Mouse (Mus musculus): ENCODE measurements around the gene Inppl1.

The Inppl1 gene

GRCm38 (mm10) chr7:101837606-101838471 lies at the start of gene Inppl1:
Inppl1 (minus strand) TSS chr7:101838229.
- DNase-seq (ENCODE audit: low spot score in 2 of 2) = peak; percentile 72 to 80

GRCm38 (mm10) chr7:101886274-101886673 lies 48.2 kb upstream of the Inppl1 start:
- DNase-seq (ENCODE audit: low spot score in 2 of 2) = no peak

DNA sequence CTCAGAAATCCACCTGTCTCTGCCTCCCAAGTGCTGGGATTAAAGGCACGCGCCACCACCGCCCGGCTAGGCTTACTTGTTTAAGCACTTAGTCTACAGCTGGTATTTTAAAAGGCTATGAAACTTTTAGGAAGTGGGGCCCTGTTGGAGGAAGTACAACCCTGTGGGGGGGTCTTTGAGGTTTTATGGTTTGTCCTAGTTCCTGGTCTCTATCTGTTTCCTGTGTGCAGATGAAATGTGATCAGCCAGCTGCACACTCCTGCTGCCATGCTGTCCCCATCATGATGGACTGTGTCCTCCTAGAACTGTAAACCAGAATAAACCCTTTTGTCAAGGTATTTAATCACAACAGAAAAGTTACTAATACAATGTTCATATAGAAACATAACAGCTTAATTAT lies 46.1 kb upstream of the Inppl1 start:
- no peak for DNase-seq (ENCODE audit: low spot score in 2 of 2)

DNA sequence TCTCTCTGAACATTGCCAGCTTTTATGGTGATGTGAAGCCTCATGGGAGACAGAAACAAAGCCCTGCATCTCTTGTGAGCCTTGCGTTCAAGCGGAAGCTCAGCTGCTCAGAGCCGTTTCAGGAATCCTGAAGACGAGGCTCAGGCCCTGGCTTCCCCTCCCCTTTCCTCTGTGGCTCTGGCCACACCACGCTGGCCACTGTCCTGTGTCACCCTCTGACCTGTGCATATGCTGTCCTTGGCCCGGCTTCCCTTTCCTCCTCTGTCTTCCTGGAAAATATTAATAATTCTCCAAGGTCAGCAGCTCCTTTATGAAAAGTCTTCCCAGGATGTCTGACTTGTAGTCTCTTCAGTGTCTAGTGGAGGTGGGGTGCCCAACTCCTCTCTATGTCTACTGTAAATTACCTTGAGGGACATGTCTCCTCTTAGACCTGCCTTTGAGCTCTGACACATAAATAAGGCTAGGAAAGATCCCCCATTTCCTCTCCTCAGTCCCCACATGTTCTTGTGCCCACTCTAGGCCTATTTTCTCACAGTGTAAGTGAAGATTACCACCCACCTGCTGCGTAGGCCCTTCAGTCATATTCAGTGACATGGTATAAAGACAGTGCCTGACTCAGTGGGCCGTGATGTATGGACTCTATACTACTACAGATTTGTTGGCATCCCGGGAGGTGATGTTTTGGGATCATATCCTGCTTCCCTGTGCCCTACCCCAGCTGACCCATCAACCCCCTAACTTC lies 44.6 kb upstream of the Inppl1 start:
- peak; percentile 30 to 44 for DNase-seq (ENCODE audit: low spot score in 2 of 2)

DNA sequence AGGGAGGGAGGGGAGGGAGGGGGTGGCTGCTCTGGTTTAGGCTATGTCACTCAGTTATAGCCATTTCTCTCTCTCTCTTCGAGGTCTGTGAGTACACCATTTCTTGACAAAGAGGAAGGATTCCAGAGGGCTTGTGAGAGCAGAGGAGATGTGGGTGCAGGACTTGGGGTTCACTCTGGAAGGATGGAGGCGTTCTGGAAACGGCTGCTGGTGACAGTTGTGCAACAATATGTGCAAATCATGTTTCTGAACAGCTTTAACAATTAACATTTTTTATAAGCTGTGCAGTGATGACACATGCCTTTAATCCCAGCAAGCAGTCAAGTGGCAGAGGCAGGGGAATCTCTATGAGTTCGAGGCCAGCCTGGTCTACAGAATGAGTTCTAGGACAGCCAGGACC lies 42.8 kb upstream of the Inppl1 start:
- no peak for DNase-seq (ENCODE audit: low spot score in 2 of 2)

DNA sequence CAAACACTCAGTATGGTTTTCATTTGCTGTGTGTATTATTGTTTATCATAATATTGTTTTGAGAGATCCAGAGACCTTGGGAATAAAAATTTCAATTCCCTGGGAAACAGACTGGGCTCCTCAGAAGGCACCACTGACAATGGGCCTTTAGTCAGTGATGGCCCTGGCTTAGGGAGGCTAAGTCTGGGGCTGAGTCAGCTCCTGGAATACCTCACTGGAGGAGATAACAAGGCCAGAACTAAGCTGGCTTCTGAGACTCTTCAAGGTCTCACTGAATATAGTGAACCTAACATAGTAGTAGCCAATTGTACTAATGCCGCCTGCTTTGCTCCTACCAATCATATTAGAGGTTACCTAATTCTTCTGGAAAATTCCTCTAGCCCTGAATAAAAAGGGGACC lies 37.9 kb upstream of the Inppl1 start:
- DNase-seq (ENCODE audit: low spot score in 2 of 2) = no peak

DNA sequence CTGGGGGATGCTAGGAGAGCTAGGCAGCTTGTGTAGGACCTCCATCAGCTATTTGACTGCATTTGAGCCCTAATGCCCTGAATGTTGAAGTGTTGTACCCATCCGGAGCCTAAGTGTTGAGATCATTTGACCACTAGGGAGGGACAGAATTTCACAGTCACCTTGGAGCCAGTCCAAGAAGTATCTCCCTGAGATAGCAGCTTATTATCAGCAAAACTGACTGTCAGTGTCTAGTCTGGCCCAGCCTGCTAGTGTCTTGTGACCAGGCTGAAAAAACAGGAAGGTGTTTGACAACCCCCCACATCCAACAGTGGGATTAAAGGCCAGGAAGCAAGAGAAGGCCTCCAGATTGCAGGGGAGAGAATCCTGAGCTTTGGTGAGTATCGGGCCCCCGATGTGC lies 33.3 kb upstream of the Inppl1 start:
- DNase-seq (ENCODE audit: low spot score in 2 of 2) = no peak

DNA sequence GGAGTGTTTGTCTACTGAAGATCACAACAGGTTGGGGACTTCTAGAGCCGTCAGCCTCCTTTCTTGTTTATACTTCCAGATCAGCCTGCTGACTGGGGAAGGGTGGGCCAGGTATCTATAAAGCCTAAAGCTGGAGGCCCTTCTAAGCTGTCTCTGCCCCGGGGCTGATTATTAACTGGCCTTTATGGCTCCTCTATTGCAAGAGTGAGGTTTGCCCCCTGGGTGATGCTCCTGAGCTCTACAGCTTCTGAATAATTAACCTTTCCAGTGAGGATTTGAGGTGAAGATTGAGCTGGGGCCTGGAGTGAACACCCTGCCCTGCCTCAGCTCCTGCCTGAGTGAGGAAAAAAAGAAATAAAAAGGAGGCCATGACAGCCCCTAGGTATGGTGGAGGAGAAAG lies 32.6 kb upstream of the Inppl1 start, which contains the start of gene Folr1:
Gene Folr1, minus strand, starts transcription at position 160 of the 400 bp plus-strand sequence.
- DNase-seq (ENCODE audit: low spot score in 2 of 2) = no peak

DNA sequence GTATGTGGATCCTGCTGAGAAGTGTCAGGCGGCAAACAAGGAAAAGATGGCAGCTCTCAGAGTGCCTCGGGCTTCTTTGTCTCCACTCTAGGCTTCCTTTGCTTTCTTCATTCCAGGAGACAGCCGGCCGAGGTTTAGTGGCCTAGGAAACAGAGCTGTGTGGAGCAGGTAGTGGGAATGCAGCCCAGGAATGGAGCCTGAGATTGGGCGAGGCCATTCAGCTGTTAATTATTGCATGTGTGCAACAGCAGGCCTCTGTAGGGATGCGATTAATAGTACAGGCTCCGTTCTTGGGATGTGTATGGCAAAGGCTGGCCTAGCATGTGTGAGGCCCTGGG lies 31.1 kb upstream of the Inppl1 start:
- DNase-seq (ENCODE audit: low spot score in 2 of 2) = no peak

GRCm38 (mm10) chr7:101868241-101869162 lies 30.5 kb upstream of the Inppl1 start:
- no peak for DNase-seq (ENCODE audit: low spot score in 2 of 2)

DNA sequence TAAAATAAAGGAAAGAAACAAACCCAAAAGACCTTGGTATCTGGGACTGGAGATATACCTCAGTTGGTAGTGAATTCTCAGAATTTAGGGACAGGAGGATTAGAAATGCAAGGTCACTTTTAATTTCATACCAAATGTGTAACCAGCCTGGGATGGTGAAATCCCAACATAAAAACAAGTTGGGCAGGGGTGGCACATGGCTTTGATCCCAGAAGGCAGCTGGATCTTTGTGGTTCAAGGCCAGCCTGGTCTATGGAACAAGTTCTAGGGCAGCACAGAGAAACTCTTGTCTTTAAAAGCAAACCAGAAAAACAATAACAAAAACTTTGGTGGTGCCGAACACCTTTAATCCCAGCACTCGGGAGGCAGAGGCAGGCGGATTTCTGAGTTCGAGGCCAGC lies 29.5 kb upstream of the Inppl1 start:
- DNase-seq (ENCODE audit: low spot score in 2 of 2) = no peak

- DNase-seq (ENCODE audit: low spot score in 2 of 2) = no peak
Measured at GRCm38 (mm10) chr7:101866491-101867265, 28.6 kb upstream of the Inppl1 start.

- DNase-seq (ENCODE audit: low spot score in 2 of 2) = no peak
Measured at GRCm38 (mm10) chr7:101863415-101863814, 25.4 kb upstream of the Inppl1 start, which contains the start of gene Anapc15. Anapc15 (plus strand) TSS chr7:101863715.

GRCm38 (mm10) chr7:101862291-101862690 lies 24.3 kb upstream of the Inppl1 start:
- no peak for DNase-seq (ENCODE audit: low spot score in 2 of 2)

GRCm38 (mm10) chr7:101860978-101861377 lies 22.9 kb upstream of the Inppl1 start:
- DNase-seq (ENCODE audit: low spot score in 2 of 2) = no peak

DNA sequence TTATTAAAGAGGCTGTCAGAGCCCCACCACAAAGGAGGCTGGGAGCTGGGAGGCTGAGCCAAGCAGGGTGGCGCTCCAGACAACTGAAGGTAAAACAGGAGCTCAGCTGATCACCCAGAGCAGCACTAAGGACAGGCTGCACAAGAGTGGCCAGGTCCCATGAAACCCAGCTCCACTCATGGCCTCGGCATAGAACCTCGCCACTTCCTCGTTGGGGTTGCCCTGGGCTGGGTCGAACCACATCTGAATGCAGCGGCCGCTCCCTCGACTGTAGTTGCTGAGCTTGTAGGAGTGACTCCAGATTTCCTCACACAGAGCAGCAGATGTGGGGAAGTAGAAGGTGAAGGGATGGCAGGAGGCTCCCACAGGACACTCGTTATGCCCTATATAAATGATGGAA lies 20.3 kb upstream of the Inppl1 start:
- DNase-seq (ENCODE audit: low spot score in 2 of 2) = no peak

DNA sequence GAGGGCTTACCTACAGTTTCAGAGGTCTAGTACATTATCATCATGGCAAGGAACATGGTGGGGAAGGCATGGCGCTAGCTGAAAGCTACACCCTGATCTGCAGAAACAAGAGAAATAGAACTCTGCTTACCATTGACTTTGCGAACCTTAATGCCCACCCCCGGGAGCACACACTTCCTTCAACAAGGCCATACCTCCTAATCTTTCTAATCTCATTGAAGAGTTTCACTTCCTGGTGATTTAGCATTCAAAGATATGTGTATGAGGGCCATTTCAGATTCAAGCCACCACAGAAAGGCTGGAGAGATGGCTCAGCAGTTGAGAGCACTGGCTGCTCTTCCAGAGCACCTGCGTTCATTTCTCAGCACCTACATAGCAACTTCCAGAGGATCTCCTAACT lies 19.1 kb upstream of the Inppl1 start, which contains the start of gene Folr2:
Gene Folr2, minus strand, starts transcription at position 101 of the 400 bp plus-strand sequence.
- DNase-seq (ENCODE audit: low spot score in 2 of 2) = no peak

- no peak for DNase-seq (ENCODE audit: low spot score in 2 of 2)
Measured at GRCm38 (mm10) chr7:101853816-101854215, 15.8 kb upstream of the Inppl1 start.

GRCm38 (mm10) chr7:101852846-101853245 lies 14.8 kb upstream of the Inppl1 start:
- no peak for DNase-seq (ENCODE audit: low spot score in 2 of 2)

GRCm38 (mm10) chr7:101851689-101852088 lies 13.7 kb upstream of the Inppl1 start:
- no peak for DNase-seq (ENCODE audit: low spot score in 2 of 2)

GRCm38 (mm10) chr7:101847934-101848333 lies 9.9 kb upstream of the Inppl1 start:
- no peak for DNase-seq (ENCODE audit: low spot score in 2 of 2)

Data from right cerebral cortex, adult 2 months (tissue).